Mouse (Mus musculus) MEL (cell line): ENCODE measurements around the gene Lrrk1.

Experiments used
- CHD1 ChIP-seq: IDR thresholded peaks from 2 replicates; pipeline ENCODE4 v1.6.1; 2012; ENCODE audit warnings: low read depth, mild to moderate bottlenecking, inconsistent platforms, low read length, improper control_type of control experiment
- CTCF ChIP-seq, 3 experiments: IDR thresholded peaks in 2 of 3; conservative IDR thresholded peaks in 1 of 3; 2 replicates each; pipeline ENCODE4 v1.5.1; 2011 to 2012; ENCODE audit warnings: low read length in 3 of 3, low read depth in 2 of 3, mild to moderate bottlenecking in 2 of 3, improper control_type of control experiment in 1 of 3, inconsistent platforms in 1 of 3, mixed read lengths in 1 of 3, moderate library complexity in 1 of 3; ENCODE audit not compliant: control insufficient read depth in 1 of 3, insufficient read depth in 1 of 3, poor library complexity in 1 of 3, severe bottlenecking in 1 of 3
- E2F4 ChIP-seq: IDR thresholded peaks from 2 replicates; pipeline ENCODE4 v1.6.1; 2011; ENCODE audit warnings: low read depth, low read length, improper control_type of control experiment, borderline replicate concordance
- GABPA ChIP-seq: IDR thresholded peaks from 2 replicates; pipeline ENCODE4 v1.6.1; 2012; ENCODE audit warnings: low read depth, mild to moderate bottlenecking, inconsistent platforms, low read length, improper control_type of control experiment, moderate library complexity
- MXI1 ChIP-seq: IDR thresholded peaks from 2 replicates; pipeline ENCODE4 v1.6.1; 2011; ENCODE audit warnings: mild to moderate bottlenecking, low read depth, low read length, improper control_type of control experiment
- NELFE ChIP-seq: IDR thresholded peaks from 2 replicates; pipeline ENCODE4 v1.6.1; 2011; ENCODE audit warnings: low read depth, low read length, improper control_type of control experiment
- POLR2A ChIP-seq, 2 experiments: IDR thresholded peaks; 2 replicates each; pipeline ENCODE4 v1.6.1; 2011 to 2012; ENCODE audit warnings: low read length in 2 of 2, mild to moderate bottlenecking in 2 of 2, control low read depth in 1 of 2, improper control_type of control experiment in 1 of 2, low read depth in 1 of 2, moderate library complexity in 1 of 2; ENCODE audit not compliant: control insufficient read depth in 1 of 2, insufficient read depth in 1 of 2, poor library complexity in 1 of 2
- POLR2AphosphoS5 ChIP-seq: IDR thresholded peaks from 2 replicates; pipeline ENCODE4 v1.6.1; 2012; ENCODE audit warnings: low read depth, borderline replicate concordance, mild to moderate bottlenecking, inconsistent platforms, low read length, moderate library complexity, mixed read lengths
- ZKSCAN1 ChIP-seq: IDR thresholded peaks from 2 replicates; pipeline ENCODE4 v1.6.1; 2012; ENCODE audit warnings: low read depth, mild to moderate bottlenecking, inconsistent platforms, low read length, improper control_type of control experiment, moderate library complexity

DNA sequence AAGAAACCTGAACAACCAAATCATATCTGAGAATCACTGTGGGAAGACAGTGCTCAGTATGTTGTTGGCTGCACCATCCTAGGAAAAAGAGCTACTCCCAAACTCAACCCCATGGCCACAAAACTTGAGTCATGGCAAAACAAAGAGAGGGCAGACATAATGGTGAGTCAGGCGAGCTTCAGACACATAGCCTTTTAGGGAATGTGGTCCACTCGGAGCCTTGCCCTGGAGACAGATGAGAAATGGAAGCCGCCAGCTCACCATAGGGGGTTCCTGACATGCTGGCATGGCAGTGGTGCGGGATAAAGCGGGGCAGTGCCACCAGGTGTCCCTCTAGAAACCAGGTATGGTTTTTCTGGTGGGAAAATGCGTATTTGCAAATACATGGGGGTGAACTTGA lies 210.0 kb downstream of the Lrrk1 start:
- TF ChIP-seq POLR2A (IDR thresholded peaks at IDR 0.05; ENCODE audit: control insufficient read depth in 1 of 2, insufficient read depth in 1 of 2, low read depth in 1 of 2, low read length in 2 of 2, poor library complexity in 1 of 2) = no peak
- TF ChIP-seq CTCF (IDR thresholded peaks at IDR 0.05 in 2 of 3, conservative IDR thresholded peaks at IDR 0.05 in 1 of 3; ENCODE audit: control insufficient read depth in 1 of 3, insufficient read depth in 1 of 3, low read depth in 2 of 3, low read length in 3 of 3, poor library complexity in 1 of 3, severe bottlenecking in 1 of 3) = no peak
- TF ChIP-seq MXI1 = no peak
- no peak for TF ChIP-seq GABPA
- TF ChIP-seq CHD1 = no peak
- no peak for TF ChIP-seq NELFE
- TF ChIP-seq E2F4 = no peak
- TF ChIP-seq POLR2AphosphoS5 = no peak
- no peak for TF ChIP-seq ZKSCAN1
